Mouse (Mus musculus) NIH3T3 (cell line): ENCODE data around the gene Wt1.

ENCODE experiments used
- DNase-seq: peaks from one replicate; pipeline ENCODE4 v3.0.0-alpha.2; 2012; ENCODE audit warnings: low read depth

Gene Wt1

DNA sequence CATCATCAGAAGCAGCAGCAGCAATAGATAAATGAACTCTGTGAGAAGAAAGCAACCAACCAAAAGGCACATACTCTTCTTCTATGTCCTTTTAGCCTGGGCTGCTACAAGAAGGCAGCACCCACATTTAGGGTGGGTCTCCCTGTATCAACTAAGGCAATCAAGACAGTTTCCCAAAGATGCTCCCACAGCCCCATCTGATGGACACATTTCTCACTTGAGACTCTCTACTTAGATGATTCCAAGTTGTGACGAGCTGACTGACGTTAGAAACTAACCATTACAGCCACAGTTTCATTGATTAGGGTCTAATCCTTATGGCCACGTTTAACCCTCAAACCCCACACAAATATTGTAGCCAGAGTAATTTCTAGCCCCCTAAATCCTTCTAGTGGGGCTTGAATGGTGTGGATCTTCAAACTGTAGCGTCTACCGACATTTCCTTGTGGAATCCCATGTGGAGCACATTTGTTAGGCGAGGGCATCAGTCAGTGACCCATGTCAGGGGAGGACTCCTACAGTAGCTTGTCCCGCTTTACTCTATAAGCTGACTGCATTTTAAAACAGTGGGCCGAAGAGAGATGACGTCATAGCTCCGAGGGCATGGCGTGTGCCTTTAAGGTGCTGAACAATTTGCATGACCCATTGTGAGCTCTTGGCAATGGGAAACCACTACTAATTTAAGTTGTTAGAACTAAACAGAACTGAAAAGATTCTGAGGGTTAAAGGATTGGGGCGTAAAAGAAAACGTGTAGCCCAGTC is 59.6 kb downstream of the Wt1 start:
- DNase-seq = no peak

DNA sequence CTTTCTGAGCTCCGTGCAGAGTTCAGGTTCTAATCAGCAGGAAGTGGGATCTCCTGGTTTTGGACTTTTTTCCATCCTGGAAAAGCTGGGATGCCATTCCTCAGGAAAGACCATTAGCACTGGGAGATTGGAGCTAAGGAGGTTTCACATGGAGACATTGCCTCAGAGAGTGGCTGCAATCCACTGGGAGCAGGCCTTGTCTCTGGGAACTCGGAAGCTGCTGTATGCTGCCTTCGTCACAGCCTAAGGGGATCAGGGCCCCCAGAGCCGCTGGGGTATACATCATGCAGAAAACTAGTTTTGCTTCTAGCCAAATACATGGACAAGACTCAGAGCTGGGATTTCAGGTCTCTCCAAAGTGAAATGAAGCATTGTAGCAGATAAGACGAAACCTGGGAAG is 60.3 kb downstream of the Wt1 start:
- DNase-seq = no peak

DNA sequence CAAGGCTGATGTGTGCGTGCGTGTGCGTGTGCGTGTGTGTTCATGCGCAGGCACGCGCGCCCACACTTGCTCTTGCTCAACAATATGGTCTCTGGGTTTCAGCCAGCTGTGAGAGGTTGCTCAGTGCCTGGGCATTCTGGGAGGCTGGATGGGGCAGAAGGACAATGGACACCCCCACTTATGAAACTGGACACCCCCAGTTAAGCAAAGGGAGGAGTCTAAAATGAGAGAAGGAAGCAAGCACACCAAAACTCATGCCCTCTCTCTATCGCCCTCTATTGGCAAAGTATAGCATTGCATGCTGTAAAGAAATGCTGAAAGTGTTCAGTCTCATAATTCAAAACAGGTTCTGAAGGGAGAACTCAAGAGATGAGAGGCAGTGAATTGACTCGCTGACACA is 61.9 kb downstream of the Wt1 start:
- DNase-seq = peak; percentile 43

DNA sequence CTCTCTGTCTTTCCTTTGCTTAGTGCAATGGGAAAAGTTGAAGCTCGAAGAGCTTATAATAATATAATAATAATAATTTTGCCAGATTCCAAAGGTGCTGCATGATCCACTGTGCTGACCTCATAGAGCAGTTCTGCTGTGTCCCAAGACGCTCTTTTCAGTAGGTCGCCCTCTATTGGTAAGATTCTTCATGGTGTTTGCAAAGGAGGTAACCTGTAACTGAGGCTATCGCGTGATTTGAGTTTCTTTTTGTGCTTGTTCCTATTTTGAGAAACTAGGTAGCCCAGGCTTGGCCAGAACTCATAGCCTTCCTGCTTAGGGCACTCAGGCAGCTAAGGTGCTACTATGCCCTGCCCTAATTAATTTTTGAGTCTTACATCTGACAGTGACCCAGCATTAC is 63.0 kb downstream of the Wt1 start:
- peak; percentile 49 for DNase-seq

- no peak for DNase-seq
Observed at GRCm38 (mm10) chr2:105200152-105200551, 73.8 kb downstream of the Wt1 start.

- DNase-seq = no peak
Observed at GRCm38 (mm10) chr2:105206563-105207174, 80.3 kb downstream of the Wt1 start.

DNA sequence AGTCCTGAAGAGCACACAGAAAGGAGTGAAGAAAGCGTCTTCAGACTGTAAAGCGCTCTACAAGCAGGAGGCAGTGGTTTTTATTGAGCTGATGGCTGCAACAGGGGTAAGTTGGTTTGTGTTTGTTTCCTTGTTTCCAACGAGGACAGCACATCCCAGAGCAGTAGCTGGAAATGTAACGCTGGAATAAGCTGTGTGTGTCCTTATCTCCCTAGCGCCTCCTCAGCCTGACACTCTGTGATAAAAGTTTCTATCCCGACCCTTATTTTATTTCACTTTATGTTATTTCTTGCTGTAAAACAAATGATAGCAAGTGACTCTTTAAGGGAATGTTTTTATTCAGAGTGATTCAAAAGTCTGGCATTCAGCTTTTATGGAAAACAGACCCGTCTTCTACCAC is 86.5 kb downstream of the Wt1 start:
- no peak for DNase-seq

GRCm38 (mm10) chr2:105215914-105216313 is 89.6 kb downstream of the Wt1 start:
- DNase-seq = no peak

DNA sequence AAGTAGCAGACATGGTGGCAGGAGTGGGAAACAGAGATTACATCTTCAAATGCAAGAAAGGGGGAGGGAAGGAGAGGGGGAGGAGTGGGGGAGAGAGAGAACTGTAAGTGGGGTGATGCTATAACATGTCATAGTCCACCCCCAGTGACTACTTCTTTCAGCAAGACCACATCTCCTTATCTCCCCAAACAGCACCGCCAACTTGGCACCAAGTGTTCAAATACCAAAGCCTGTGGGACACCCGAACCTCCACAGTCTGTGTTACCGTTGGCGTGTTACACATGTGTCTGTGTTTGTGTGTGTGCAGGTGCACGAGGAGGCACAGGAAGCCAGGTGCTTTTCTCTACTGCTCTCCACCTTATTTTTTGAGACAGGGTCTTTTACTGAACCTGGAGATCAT is 92.9 kb downstream of the Wt1 start:
- DNase-seq = no peak

GRCm38 (mm10) chr2:105219664-105220063 is 93.3 kb downstream of the Wt1 start:
- DNase-seq = no peak

- DNase-seq = peak; percentile 60
Observed at GRCm38 (mm10) chr2:105220738-105221303, 94.5 kb downstream of the Wt1 start.
